Mouse (Mus musculus) R1 (cell line): ENCODE measurements around the gene Card6.
A peak's percentile ranks its signal among the peaks of the same experiment; 100 is the strongest.

ENCODE experiments used
- DNase-seq: peaks from one replicate; pipeline ENCODE4 v3.0.0-alpha.2; 2018; ENCODE audit warnings: low read depth, low spot score

Card6 gene

GRCm38 (mm10) chr15:5088850-5089608, 19.3 kb downstream of the Card6 start:
- DNase-seq = no peak

GRCm38 (mm10) chr15:5086162-5086561, 22.2 kb downstream of the Card6 start:
- peak; percentile 43 for DNase-seq

- DNase-seq = no peak
Observed at GRCm38 (mm10) chr15:5081235-5081634, 27.1 kb downstream of the Card6 start.

- DNase-seq = peak; percentile 77
Observed at GRCm38 (mm10) chr15:5068801-5069518, 39.4 kb downstream of the Card6 start.

GRCm38 (mm10) chr15:5063635-5064034, 44.7 kb downstream of the Card6 start, which contains the start of gene C7:
Gene C7 (minus strand): TSS chr15:5063740.
- no peak for DNase-seq
